Comparison of ENCODE assay signal across 19 mouse cellular contexts in genomic region chrX:157308171-157308570, GRCm38 (mm10).
DNase-seq lines count a peak whose midpoint lies in the region; ATAC-seq and TF ChIP-seq lines count a peak whose summit lies in the region.
"Had no signal": no experiment of that assay in that cellular context is flagged by ENCODE, and none has a peak within 500 bp of the region (broad histone marks: within the 10 kb centered on the region; RNA-seq: fewer than 3 reads in every experiment).

No protein-coding gene starts in this region.

- ATAC-seq in cerebellum, adult (ENCODE audit: insufficient number of reproducible peaks, low FRiP score, low TSS enrichment) = peak; percentile 49; the same call in 1 of the 2 replicates
- ATAC-seq: intestine, postnatal 0 days had no signal

- 8% methylated on average over 1 of the region's 1 CpGs for WGBS in cerebellum, adult 2 months

- peak overlapping the region; percentile 59; the same call in 1 of the 2 replicates for H3K27ac ChIP-seq in cerebellum, adult 2 months (ENCODE audit: insufficient read depth, low read length)
- H3K27ac ChIP-seq: embryonic facial prominence, embryonic 12.5 days; embryonic facial prominence, embryonic 15.5 days; gastrocnemius, adult 2 months; hindbrain, embryonic 12.5 days had no signal

- H3K27me3 ChIP-seq in cerebellum, adult 2 months (ENCODE audit: control insufficient read depth, insufficient read depth, low read length) = no peaks in the 10 kb centered on the region; the same call in 1 of the 2 replicates
- H3K27me3 ChIP-seq: CH12.LX; embryonic facial prominence, embryonic 12.5 days; embryonic facial prominence, embryonic 15.5 days; hindbrain, embryonic 12.5 days; hindbrain, embryonic 15.5 days had no signal

- H3K4me3 ChIP-seq in cerebellum, adult 2 months (replicated peaks; ENCODE audit: insufficient read depth, low read depth, low read length) = no peak overlapping the region
- H3K4me3 ChIP-seq: embryonic facial prominence, embryonic 12.5 days; embryonic facial prominence, embryonic 15.5 days; gastrocnemius, adult 2 months; hindbrain, embryonic 12.5 days; hindbrain, embryonic 15.5 days had no signal

- no peak for TF ChIP-seq CTCF in cerebellum, adult 2 months (IDR thresholded peaks at IDR 0.05; ENCODE audit: borderline replicate concordance, insufficient read depth, low read depth, low read length)

- no peak for DNase-seq in cerebellum, adult 11 months
- peak in 1 of 2 experiments; percentile 75 for DNase-seq in cerebellum, adult 2 months
- DNase-seq in cerebellum, adult 9-11 months = peak; percentile 65
- DNase-seq in layer of hippocampus, postnatal 25 days (ENCODE audit: extremely low spot score in 1 of 2, low spot score in 1 of 2) = no peak
- no peak for DNase-seq in MN1 (ENCODE audit: low spot score)
- DNase-seq in B cell, adult 2 months = no peak
- DNase-seq: adrenal gland, adult 2 months; adrenal gland, postnatal 14 days; forebrain, postnatal 0 days; gastrocnemius, adult 2 months; gastrocnemius, postnatal 14 days; heart, adult 11 months had no signal

- peaks cover 10% of the 10 kb centered on the region for H3K4me1 ChIP-seq in cerebellum, adult 2 months (ENCODE audit: control insufficient read depth, insufficient read depth, low read length)
- H3K4me1 ChIP-seq: embryonic facial prominence, embryonic 12.5 days; embryonic facial prominence, embryonic 15.5 days; hindbrain, embryonic 12.5 days had no signal

- no peak for TF ChIP-seq POLR2A in cerebellum, adult 2 months (IDR thresholded peaks at IDR 0.05; ENCODE audit: borderline replicate concordance, insufficient read depth, low read length)
